ENCODE assay signal across 10 mouse cellular contexts in the genomic region with DNA sequence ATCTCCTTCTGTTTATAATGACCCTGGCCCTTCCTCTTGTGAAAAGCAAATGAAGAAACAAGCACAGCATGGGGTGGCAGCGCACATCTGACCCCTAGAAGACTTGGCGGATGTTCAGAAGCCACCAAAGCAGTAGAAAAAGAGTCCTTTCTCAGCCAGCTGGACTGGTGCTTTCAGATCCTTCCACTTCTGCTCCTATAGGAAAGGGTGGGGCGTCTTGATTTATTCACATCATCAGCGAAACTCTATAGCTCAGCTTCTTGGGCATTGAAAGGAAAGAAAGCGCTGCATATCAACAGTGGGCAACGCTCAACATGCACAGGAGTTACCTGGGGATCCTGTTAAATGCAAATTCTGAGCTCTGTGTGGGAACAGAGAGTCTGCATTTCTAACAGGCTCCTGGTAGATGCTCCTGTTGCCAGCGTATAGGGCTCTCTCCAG.
DNase-seq lines count a peak whose midpoint lies in the region; ATAC-seq and TF ChIP-seq lines count a peak whose summit lies in the region.
"Had no signal": no experiment of that assay in that cellular context is flagged by ENCODE, and none has a peak within 500 bp of the region (broad histone marks: within the 10 kb centered on the region; RNA-seq: fewer than 3 reads in every experiment).

No protein-coding gene starts in this region.

- H3K9ac ChIP-seq in heart, adult 2 months (ENCODE audit: low read depth, low read length), result no peak overlapping the region
- 0 out of 2 replicates have a peak overlapping the region, but pooled peaks have one; percentile 4 for H3K9ac ChIP-seq in hindbrain, embryonic 14.5 days

- no peak for TF ChIP-seq EP300 in heart, adult 2 months (IDR thresholded peaks at IDR 0.05; ENCODE audit: insufficient read depth, low read depth, low read length)

- no peak overlapping the region for H3K4me3 ChIP-seq in heart, adult 2 months
- no peak overlapping the region for H3K4me3 ChIP-seq in hindbrain, embryonic 14.5 days (replicated peaks; ENCODE audit: low read length)
- H3K4me3 ChIP-seq in thymus, adult 2 months (ENCODE audit: control insufficient read depth, insufficient read depth, low read length), result no peak overlapping the region
- H3K4me3 ChIP-seq: layer of hippocampus, adult 2 months had no signal

- peak overlapping the region; percentile 34 for H3K4me2 ChIP-seq in hindbrain, embryonic 14.5 days (replicated peaks)

- 39% methylated on average over 7 of the region's 7 CpGs for WGBS in heart, adult 2 months
- whole genome bisulfite sequencing in hindbrain, embryonic 14.5 days, result 10% methylated on average over 7 of the region's 7 CpGs
- 81% methylated on average over 7 of the region's 7 CpGs for WGBS in thymus, adult 2 months

- H3K4me1 ChIP-seq in heart, adult 2 months (ENCODE audit: control insufficient read depth, insufficient read depth, low read length), result no peaks in the 10 kb centered on the region
- H3K4me1 ChIP-seq in hindbrain, embryonic 14.5 days (replicated peaks; ENCODE audit: control insufficient read depth, insufficient read depth, low read length), result peaks cover 10% of the 10 kb centered on the region; the same call in 1 of the 2 replicates
- no peaks in the 10 kb centered on the region for H3K4me1 ChIP-seq in thymus, adult 2 months (replicated peaks; ENCODE audit: control insufficient read depth, insufficient read depth, low read length)

- no peak for TF ChIP-seq CTCF in heart, adult 2 months (IDR thresholded peaks at IDR 0.05)
- TF ChIP-seq CTCF in thymus, adult 2 months (IDR thresholded peaks at IDR 0.05; ENCODE audit: borderline replicate concordance, control insufficient read depth, extremely low read depth, insufficient read depth, low read length, poor library complexity), result no peak

- intact Hi-C loops in heart, adult 2 months (cut with DNase I), result no loop called here

- peak; percentile 68; the same call in 1 of the 2 replicates for ATAC-seq in hindbrain, embryonic 14.5 days (ENCODE audit: low FRiP score)

- no peaks in the 10 kb centered on the region for H3K9me3 ChIP-seq in hindbrain, embryonic 14.5 days (ENCODE audit: control insufficient read depth, low read length)

- no peaks in the 10 kb centered on the region for H3K79me2 ChIP-seq in heart, adult 2 months (replicated peaks; ENCODE audit: control insufficient read depth, insufficient read depth, low read length)

- no peak for TF ChIP-seq POLR2A in heart, adult 2 months (IDR thresholded peaks at IDR 0.05; ENCODE audit: insufficient read depth, low read depth, low read length)
- TF ChIP-seq POLR2A in thymus, adult 2 months (IDR thresholded peaks at IDR 0.05; ENCODE audit: control insufficient read depth, extremely low read depth, insufficient read depth, low read length, poor library complexity), result no peak

- no peaks in the 10 kb centered on the region for H3K36me3 ChIP-seq in heart, adult 2 months (ENCODE audit: control insufficient read depth, insufficient read depth, low read length)
- no peaks in the 10 kb centered on the region for H3K36me3 ChIP-seq in hindbrain, embryonic 14.5 days (replicated peaks; ENCODE audit: control insufficient read depth, insufficient read depth)
- H3K36me3 ChIP-seq in thymus, adult 2 months (ENCODE audit: control insufficient read depth, insufficient read depth, low read length), result no peaks in the 10 kb centered on the region

- no peaks in the 10 kb centered on the region for H3K27me3 ChIP-seq in heart, adult 2 months (ENCODE audit: control insufficient read depth, insufficient read depth, low read length)
- H3K27me3 ChIP-seq in hindbrain, embryonic 14.5 days (ENCODE audit: control insufficient read depth, insufficient read depth, low read length), result no peaks in the 10 kb centered on the region
- H3K27me3 ChIP-seq in thymus, adult 2 months (ENCODE audit: control insufficient read depth, insufficient read depth, low read length), result no peaks in the 10 kb centered on the region

- DNase-seq in heart, adult 11 months, result peak; percentile 50
- DNase-seq in heart, adult 2 months, result no peak
- peak; percentile 77 for DNase-seq in adipocyte (ENCODE audit: low spot score)
- peak; percentile 64 for DNase-seq in hindbrain, embryonic 14.5 days (ENCODE audit: low spot score)
- peak; percentile 16 for DNase-seq in neural tube, embryonic 10.5 days (ENCODE audit: extremely low spot score, low spot score)
- no peak for DNase-seq in thymus, postnatal 10 days (ENCODE audit: low spot score in 2 of 2)
- DNase-seq in gastrocnemius, adult 8-10 months (ENCODE audit: low spot score in 2 of 2), result no peak
- DNase-seq in thymus, adult 2 months, result no peak
- DNase-seq: adrenal gland, adult 2 months had no signal

- no peak overlapping the region for H3K27ac ChIP-seq in heart, adult 2 months
- H3K27ac ChIP-seq in hindbrain, embryonic 14.5 days, result no peak overlapping the region
- H3K27ac ChIP-seq in thymus, adult 2 months (ENCODE audit: control insufficient read depth, insufficient read depth, low read length), result no peak overlapping the region
- H3K27ac ChIP-seq: layer of hippocampus, adult 2 months had no signal

Comparison
In these comparisons a context has a peak if more than half of its experiments do, and no peak if none do; other contexts are left out.
1. DNase-seq: peak in heart, adult 11 months (single experiment), adipocyte (single experiment), hindbrain, embryonic 14.5 days (single experiment) and neural tube, embryonic 10.5 days (single experiment); none in heart, adult 2 months (0 of 2), thymus, postnatal 10 days (0 of 2), gastrocnemius, adult 8-10 months (0 of 2) and thymus, adult 2 months (single experiment).